Mouse (Mus musculus) heart, embryonic 15.5 days (tissue): ENCODE results near the gene Gm20716. TPM values are rescaled to one million over a fixed set of nuclear protein-coding genes. Genes with fewer than 3 reads are reported as not detected.

Experiments used
- ATAC-seq: fragments of 200-750 bp; cut with Nextera tagmentation; replicated peaks from 2 replicates; pipeline ENCODE4 v1.8.0; 2017; ENCODE audit warnings: low read depth, moderate TSS enrichment; ENCODE audit not compliant: insufficient number of reproducible peaks, insufficient read depth, low FRiP score
- H3K27ac ChIP-seq: fragments of 300-500 bp; sonication (generic); 2 replicates; pipeline ENCODE4 v1.5.1; 2015; ENCODE audit warnings: mild to moderate bottlenecking, inconsistent platforms
- H3K27me3 ChIP-seq: fragments of 300-500 bp; sonication (generic); 2 replicates; pipeline ENCODE4 v1.6.1; 2015; ENCODE audit warnings: inconsistent platforms
- H3K36me3 ChIP-seq: fragments of 300-500 bp; sonication (generic); 2 replicates; pipeline ENCODE4 v1.6.1; 2015; ENCODE audit warnings: mild to moderate bottlenecking, inconsistent platforms
- H3K4me1 ChIP-seq: fragments of 300-500 bp; sonication (generic); replicated peaks from 2 replicates; pipeline ENCODE4 v1.6.1; 2015; ENCODE audit warnings: inconsistent platforms
- H3K4me2 ChIP-seq: fragments of 300-500 bp; sonication (generic); 2 replicates; pipeline ENCODE4 v1.6.1; 2015; ENCODE audit warnings: inconsistent platforms, mild to moderate bottlenecking, moderate library complexity
- H3K4me3 ChIP-seq: fragments of 300-500 bp; sonication (generic); 2 replicates; pipeline ENCODE4 v1.5.1; 2015; ENCODE audit warnings: mild to moderate bottlenecking, inconsistent platforms
- H3K9ac ChIP-seq: fragments of 300-500 bp; sonication (generic); 2 replicates; pipeline ENCODE4 v1.6.1; 2015; ENCODE audit warnings: mild to moderate bottlenecking, inconsistent platforms
- H3K9me3 ChIP-seq: fragments of 300-500 bp; sonication (generic); replicated peaks from 2 replicates; pipeline ENCODE4 v1.6.1; 2016; ENCODE audit warnings: inconsistent platforms
- WGBS: fragments of 180-500 bp; shearing (Covaris S2); methylation state at CpG from one replicate; pipeline ENCODE4 v1.1.7; 2015; ENCODE audit warnings: mixed read lengths; 5-methylcytosine and 5-hydroxymethylcytosine counted together
- polyA plus RNA-seq: library from polyadenylated mRNA; unstranded; fragments of >200 nt; fragmentation: Nextera tagmentation; extraction: Ambion mirVana; gene quantifications from 2 replicates; pipeline ENCODE4 v1.2.1, GENCODE M21; 2015

Gene Gm20716
- polyA plus RNA-seq, 1 experiment from 2014 or later: 10.9 TPM

- no peak overlapping the region for H3K4me3 ChIP-seq
- H3K27ac ChIP-seq: no peak overlapping the region
- H3K4me1 ChIP-seq: peaks cover 4% of the 10 kb centered on the region
- peaks cover 76% of the 10 kb centered on the region for H3K36me3 ChIP-seq
- no peaks in the 10 kb centered on the region for H3K9me3 ChIP-seq
- H3K9ac ChIP-seq: no peak overlapping the region
- 85% methylated on average over 6 of the region's 6 CpGs for WGBS
- no peak overlapping the region for H3K4me2 ChIP-seq
- H3K27me3 ChIP-seq: no peaks in the 10 kb centered on the region
- no peak for ATAC-seq
These were observed 6.8 kb downstream of the Gm20716 start for GRCm38 (mm10) chr2:168223326-168223725.

DNA sequence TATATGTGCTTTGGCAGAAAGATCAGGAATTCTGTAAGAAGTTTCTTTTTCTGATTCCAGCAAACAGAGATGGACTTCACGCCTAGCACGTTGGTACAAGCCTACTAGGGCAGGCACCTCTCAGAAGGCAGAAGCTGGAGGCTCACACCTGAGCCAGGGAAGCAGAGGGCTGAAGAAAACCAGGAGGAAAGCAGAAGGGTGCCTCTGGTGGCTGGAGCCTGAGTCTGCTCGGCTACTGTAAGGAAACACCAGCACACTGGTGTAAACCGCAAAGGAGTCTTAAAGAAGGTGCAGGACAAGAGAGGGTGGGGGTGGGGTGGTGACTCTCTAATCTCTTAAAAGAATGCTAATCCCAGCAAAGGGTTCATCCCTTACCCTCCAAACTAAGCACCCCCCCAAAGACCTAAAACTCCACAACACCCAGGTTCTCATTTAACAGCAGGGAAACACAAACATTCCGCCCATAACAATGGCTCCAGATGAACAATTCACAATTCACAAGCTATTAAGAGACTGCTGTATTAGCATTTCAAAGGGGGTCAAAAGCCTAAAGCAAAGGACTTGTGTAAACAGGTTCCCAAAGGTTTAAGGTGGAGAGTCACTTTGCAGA is 16.3 kb downstream of the Gm20716 start:
- WGBS: 61% methylated on average over 5 of the region's 5 CpGs
- ATAC-seq: no peak
- Histone ChIP-seq H3K9me3 (no peaks in the 10 kb centered on the region), H3K4me2 (no peak overlapping the region), H3K4me3 (no peak overlapping the region), H3K9ac (no peak overlapping the region), H3K4me1 (no peaks in the 10 kb centered on the region), H3K27me3 (no peaks in the 10 kb centered on the region), H3K36me3 (peaks cover 76% of the 10 kb centered on the region), H3K27ac (no peak overlapping the region)

DNA sequence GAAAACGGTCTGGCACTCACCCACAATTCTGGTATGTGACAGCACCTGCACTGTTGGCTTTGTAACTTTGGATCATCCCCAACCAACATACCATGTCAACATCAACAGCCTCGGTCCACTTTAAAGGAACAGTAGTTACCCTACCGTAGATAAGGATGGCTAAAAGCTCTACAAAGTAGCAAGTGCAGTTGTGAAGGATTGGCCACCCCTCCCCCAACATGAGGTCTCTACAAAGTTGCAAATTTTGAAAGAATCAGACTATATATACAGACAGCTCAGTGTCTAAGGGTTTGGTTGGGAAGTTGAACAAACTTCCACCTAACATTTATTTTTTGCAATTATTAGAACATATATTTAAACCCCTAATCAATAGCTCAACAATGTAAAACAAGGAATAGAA is 22.3 kb downstream of the Gm20716 start:
- H3K4me2 ChIP-seq: no peak overlapping the region
- no peak overlapping the region for H3K9ac ChIP-seq
- peaks cover 14% of the 10 kb centered on the region for H3K4me1 ChIP-seq
- H3K9me3 ChIP-seq: no peaks in the 10 kb centered on the region
- H3K36me3 ChIP-seq: peaks cover 36% of the 10 kb centered on the region
- H3K27ac ChIP-seq: peak overlapping the region; percentile 99
- no peak overlapping the region for H3K4me3 ChIP-seq
- H3K27me3 ChIP-seq: no peaks in the 10 kb centered on the region
- no peak for ATAC-seq
- 90% methylated on average over 3 of the region's 3 CpGs for WGBS

DNA sequence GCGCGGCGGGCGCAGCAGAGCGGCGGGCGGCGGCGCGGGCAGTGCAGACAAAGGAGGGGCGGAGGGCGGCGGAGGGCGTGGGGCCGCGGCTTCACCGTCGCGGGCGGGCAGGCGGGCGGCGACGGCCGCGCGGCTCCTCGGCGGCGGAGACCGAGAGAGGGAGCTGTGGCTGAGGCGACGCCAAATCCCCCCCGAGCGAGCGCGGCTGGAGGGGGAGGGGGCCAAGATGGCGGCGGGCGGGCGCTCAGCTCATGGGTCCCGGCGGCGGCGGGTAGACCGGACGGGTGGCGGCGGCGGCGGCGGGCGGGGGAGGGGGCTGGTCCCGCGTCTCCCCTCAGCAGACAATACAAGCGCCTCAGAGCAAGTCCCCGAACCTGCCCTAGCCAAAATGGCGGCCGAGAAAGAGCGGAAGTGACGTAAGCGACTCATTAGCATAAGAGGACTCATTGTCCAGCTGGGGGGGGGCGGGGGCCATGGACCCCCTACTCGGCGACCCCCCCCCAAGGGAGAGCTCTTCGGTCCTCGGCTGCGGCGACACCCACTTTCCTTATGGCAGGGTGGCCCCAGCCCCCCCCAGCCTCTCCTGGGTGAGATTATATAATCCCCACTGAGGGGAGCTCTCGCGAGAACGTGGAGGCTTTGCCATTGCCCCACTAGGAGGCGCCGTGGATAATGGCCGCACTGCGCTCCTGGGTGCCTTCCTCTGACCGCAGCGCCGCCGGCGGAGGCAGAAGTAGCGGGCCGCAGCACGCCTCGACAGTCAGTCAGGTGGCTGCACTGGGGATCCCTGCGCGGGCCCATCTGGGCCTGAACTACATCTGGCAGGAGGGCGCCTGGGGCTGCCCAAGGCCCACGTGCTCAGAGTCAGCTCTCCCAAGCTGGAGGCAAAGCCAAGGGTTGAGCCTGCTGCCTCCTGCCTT is 23.2 kb downstream of the Gm20716 start, which contains the start of gene Adnp:
Gene Adnp, minus strand, starts transcription at position 388 of the 920 bp plus-strand sequence.
- Histone ChIP-seq H3K4me2 (peak within 1 kb of the TSS; percentile 69), H3K9ac (peak within 1 kb of the TSS; percentile 100), H3K9me3 (no peaks in the 10 kb centered on the region), H3K27ac (peak within 1 kb of the TSS; percentile 99), H3K4me3 (peak within 1 kb of the TSS; percentile 99), H3K4me1 (peaks cover 17% of the 10 kb centered on the region), H3K27me3 (no peaks in the 10 kb centered on the region), H3K36me3 (peaks cover 27% of the 10 kb centered on the region)
- WGBS: under 1% methylated on average over 75 of the region's 89 CpGs
- peak; percentile 88 for ATAC-seq

GRCm38 (mm10) chr2:168205681-168206631 is 24.2 kb downstream of the Gm20716 start:
- Histone ChIP-seq H3K4me1 (peaks cover 24% of the 10 kb centered on the region), H3K27me3 (no peaks in the 10 kb centered on the region), H3K9ac (peak overlapping the region; percentile 100), H3K4me2 (peak overlapping the region; percentile 69), H3K4me3 (peak overlapping the region; percentile 99), H3K27ac (peak overlapping the region; percentile 99), H3K36me3 (peaks cover 18% of the 10 kb centered on the region), H3K9me3 (no peaks in the 10 kb centered on the region)
- peak; percentile 27 for ATAC-seq
- WGBS: 0% methylated on average over 45 of the region's 49 CpGs

DNA sequence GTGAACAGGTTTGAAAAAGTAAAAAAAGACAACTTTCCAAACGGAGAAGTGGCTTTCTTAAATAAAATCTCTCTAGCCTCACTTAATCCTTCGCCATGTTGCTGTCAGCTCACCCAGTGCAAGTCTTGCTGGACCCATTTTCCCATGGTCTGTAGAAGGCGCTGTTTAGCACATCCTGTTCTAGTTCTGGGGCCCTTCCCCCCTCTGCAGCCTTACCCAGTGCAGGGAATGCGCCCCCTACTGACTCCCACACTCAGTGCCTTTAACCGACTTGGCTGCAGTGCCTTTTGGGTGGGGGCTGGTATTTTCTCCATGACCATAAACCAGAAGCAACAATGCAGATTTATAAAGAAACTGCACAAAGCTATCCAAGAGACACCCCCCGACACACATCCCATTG is 24.9 kb downstream of the Gm20716 start:
- peak overlapping the region; percentile 99 for H3K4me3 ChIP-seq
- ATAC-seq: peak; percentile 47; the same call in 1 of the 2 replicates
- H3K27ac ChIP-seq: peak overlapping the region; percentile 99
- peaks cover 31% of the 10 kb centered on the region for H3K4me1 ChIP-seq
- H3K27me3 ChIP-seq: no peaks in the 10 kb centered on the region
- 4% methylated on average over 6 of the region's 6 CpGs for WGBS
- peak overlapping the region; percentile 100 for H3K9ac ChIP-seq
- H3K36me3 ChIP-seq: peaks cover 11% of the 10 kb centered on the region
- H3K4me2 ChIP-seq: peak overlapping the region; percentile 69
- H3K9me3 ChIP-seq: no peaks in the 10 kb centered on the region

DNA sequence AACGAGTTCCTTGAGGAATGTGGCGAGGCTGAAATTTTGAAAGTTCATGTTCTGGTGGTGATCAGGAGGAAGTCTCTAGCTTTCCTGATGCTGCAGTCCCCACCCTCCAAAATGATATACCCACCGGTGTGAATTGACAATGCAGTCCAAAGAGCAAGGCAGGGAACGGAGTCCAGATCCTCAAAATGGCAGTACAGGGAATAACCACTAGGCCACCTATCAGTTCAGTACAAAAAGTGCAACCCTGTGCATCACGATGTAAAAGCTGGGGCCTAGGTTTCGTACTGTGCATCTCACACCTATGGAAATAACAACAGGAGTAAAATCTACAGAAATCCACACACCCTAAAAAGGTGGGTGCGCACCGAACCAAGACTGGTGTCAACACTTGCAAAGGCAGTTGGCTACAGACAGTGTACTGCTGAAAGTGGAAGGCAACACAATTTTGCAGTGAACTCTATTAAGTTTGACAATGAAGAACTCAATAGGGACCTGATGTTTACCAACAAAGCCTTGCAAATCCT is 25.6 kb downstream of the Gm20716 start:
- Histone ChIP-seq H3K4me2 (peak overlapping the region; percentile 69), H3K9ac (peak overlapping the region; percentile 100; the same call in 1 of the 2 replicates), H3K27me3 (no peaks in the 10 kb centered on the region), H3K27ac (no peak overlapping the region), H3K4me1 (peaks cover 36% of the 10 kb centered on the region), H3K36me3 (peaks cover 8% of the 10 kb centered on the region), H3K9me3 (no peaks in the 10 kb centered on the region), H3K4me3 (peak overlapping the region; percentile 99)
- ATAC-seq: no peak
- 74% methylated on average over 8 of the region's 8 CpGs for WGBS

DNA sequence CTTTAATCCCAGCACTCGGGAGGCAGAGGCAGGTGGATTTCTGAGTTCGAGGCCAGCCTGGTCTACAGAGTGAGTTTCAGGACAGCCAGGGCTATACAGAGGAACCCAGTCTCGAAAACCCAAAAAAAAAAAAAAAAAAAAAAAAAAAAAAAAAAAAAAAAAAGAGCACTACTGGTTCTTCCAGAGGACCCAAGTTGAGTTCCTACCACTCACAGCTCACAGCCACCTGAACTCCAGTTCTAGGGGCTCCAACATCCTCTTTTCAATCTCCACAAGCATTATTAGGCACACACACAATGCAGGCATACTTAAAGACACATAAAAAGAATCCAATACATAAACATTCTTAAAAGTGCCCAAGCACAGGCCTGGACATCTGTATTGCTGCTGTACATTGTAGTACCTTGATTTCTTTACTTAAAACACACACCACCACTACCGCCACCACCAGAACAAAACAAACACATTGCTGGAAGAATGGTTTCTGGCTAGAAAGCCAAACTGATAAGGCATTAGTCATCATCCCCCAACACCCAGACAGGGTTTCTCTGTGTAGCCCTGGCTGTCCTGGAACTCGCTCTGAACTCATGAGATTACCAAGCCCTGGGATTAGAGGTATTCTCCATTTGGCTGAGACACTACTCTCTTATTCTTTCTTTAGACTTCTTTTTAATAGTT is 30.0 kb downstream of the Gm20716 start:
- 62% methylated on average over 4 of the region's 5 CpGs for WGBS
- H3K4me2 ChIP-seq: no peak overlapping the region
- no peak overlapping the region for H3K4me3 ChIP-seq
- peaks cover 5% of the 10 kb centered on the region; the same call in 1 of the 2 replicates for H3K36me3 ChIP-seq
- H3K27me3 ChIP-seq: no peaks in the 10 kb centered on the region
- H3K4me1 ChIP-seq: peaks cover 65% of the 10 kb centered on the region
- no peak overlapping the region for H3K27ac ChIP-seq
- ATAC-seq: no peak
- no peak overlapping the region for H3K9ac ChIP-seq
- no peaks in the 10 kb centered on the region for H3K9me3 ChIP-seq

GRCm38 (mm10) chr2:168199476-168199875 is 30.7 kb downstream of the Gm20716 start:
- H3K4me3 ChIP-seq: no peak overlapping the region
- H3K9ac ChIP-seq: no peak overlapping the region
- 71% methylated on average over 4 of the region's 4 CpGs for WGBS
- no peaks in the 10 kb centered on the region for H3K9me3 ChIP-seq
- no peak overlapping the region for H3K4me2 ChIP-seq
- no peaks in the 10 kb centered on the region for H3K27me3 ChIP-seq
- H3K27ac ChIP-seq: no peak overlapping the region
- H3K4me1 ChIP-seq: peaks cover 64% of the 10 kb centered on the region
- no peak for ATAC-seq
- H3K36me3 ChIP-seq: peaks cover 5% of the 10 kb centered on the region; the same call in 1 of the 2 replicates

- H3K4me3 ChIP-seq: no peak overlapping the region
These were observed 31.7 kb downstream of the Gm20716 start for GRCm38 (mm10) chr2:168198421-168198820.

More at GRCm38 (mm10) chr2:168198421-168198820, 31.7 kb downstream of the Gm20716 start:
- Histone ChIP-seq H3K4me1 (peaks cover 70% of the 10 kb centered on the region), H3K4me2 (no peak overlapping the region), H3K27me3 (no peaks in the 10 kb centered on the region), H3K27ac (no peak overlapping the region), H3K9me3 (no peaks in the 10 kb centered on the region), H3K9ac (no peak overlapping the region), H3K36me3 (peaks cover 3% of the 10 kb centered on the region; the same call in 1 of the 2 replicates)
- no peak for ATAC-seq
- 85% methylated on average over 1 of the region's 1 CpGs for WGBS
